Mouse (Mus musculus) megakaryocyte progenitor cell, adult 5-6 weeks (primary cell): ENCODE measurements at regions not wholly inside any gene's neighbourhood (a gene's known extent, or its start where the extent isn't known, plus 50 kb on each side); places are given as distances from the start of the nearest gene placed in this dataset.

ENCODE experiments used
- ATAC-seq: replicated peaks from 2 replicates; pipeline ENCODE4 v1.8.0; 2016; ENCODE audit warnings: mild to moderate bottlenecking, moderate TSS enrichment, inconsistent platforms; ENCODE audit not compliant: poor library complexity

DNA sequence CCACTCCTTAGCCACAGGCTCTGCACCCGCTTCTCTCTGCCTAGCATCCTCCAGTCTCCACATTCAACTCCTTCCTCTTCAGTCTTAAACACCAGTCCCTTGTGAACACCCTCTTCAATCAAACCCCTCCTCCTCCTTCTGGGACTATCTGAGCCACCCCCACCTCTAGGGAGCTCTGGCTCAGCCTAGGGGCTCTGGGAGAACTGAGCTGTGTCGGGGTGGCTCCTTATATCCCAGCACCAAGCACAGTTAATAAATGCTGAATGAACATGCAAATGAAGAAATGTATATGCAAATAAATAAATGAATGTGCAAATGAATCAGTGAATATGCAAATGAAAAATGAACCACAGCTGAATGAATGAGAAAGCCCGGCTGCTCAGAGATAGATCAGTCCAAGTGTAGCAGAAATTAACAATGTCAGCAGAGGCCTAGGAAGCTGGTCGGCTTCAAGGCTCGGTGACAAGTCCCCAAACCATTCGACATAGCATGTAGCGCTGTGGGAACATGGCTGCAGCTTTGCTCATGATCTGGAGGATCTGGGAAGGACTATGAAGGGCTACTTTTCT, 67.1 kb upstream of the Tnrc6c start:
- ATAC-seq: no peak

DNA sequence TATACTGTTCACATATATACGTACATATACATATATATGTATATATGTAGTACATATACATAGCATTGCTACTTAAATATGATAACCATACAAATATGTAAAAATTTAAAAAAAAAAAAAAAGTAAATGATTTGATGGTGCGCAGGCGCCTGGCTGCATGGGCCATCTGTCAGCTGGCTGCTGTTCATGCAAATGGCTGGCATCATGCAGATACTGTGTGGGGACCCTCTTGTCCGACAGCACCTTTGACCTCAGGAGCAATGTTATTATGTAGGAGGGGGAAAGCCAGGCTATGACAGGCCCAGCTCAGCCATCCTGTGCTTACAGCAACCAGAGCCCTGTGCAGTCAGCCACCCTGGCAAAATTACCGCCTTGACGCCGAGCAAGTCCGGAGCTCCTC, 65.1 kb upstream of the Tnrc6c start:
- ATAC-seq: no peak

DNA sequence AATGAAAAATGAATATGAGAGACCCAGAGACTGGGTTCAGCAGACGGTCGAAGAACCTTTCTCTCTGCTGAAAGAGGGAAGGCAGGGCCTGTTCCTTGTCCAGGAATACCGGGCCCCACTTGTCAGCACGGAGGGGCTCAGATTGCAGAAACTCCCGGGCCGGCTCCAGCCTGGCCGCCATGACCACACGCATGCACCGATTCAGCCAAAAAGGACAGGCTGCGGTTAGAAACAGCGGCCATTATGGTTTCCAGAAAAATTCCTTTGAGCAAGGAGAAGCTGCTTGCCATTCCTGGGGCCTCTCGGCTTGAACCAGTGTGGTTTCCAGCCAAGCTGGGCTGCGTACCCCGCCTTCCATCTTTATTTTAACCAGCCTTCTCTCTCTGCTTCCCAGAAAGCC, 64.7 kb upstream of the Tnrc6c start:
- no peak for ATAC-seq

DNA sequence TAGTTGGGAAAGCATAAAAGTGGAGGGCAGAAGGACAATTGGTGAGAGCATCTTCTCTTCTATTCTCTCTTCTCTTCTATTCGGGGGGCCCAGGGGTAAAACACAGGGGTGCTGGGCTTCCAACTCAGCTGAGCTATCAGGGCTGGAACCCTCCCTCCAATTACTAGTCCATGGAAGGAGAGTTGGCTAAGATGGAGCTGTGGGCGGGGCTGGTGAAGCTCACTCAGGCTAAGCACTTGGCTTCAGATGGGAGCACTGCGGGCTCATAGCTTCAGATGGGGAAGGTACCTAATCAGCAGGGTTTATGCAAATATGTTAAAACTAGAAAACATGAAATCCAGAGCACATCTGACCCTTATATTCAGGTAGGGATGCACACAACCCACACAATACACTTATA, 61.5 kb upstream of the Tnrc6c start:
- ATAC-seq: no peak

DNA sequence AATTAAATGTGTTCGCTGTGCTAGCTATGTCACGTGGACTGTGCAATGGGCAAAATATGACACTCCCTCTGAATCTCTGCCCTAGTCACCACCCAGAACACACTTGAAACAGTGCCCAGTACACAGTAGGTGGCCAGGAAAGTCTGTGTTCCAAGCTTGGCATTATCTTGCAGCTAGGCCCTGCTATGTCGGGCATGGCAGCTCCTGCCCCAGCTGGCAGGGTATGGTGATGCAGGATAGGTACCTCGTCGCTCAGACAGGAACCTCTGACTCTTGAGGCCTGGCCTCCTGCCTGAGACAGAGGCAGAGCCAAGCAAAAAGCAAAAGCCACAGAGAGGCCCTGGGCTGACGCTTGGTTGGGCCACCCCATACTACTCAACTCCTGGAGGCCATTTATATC, 57.9 kb upstream of the Tnrc6c start:
- ATAC-seq: no peak; the same call in 1 of the 2 replicates

DNA sequence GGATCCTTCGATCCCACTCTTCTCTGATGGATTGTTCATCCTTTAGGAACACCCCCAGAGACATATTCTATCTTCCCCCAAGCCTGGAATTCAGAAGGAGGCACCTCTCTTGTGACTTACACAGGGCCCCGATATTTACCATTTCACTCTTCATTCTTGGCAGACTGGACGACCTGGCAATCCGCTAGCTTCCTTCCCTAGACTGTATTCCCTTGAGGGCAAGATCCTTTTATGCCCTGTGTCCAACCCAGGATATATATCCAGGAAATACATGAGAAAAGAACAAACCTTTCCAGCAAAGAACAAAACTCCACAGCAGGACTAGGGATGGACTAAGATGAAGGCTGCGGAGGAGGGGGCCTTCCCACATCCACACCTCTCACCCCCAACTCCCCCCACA, 56.3 kb upstream of the Tnrc6c start:
- no peak for ATAC-seq

DNA sequence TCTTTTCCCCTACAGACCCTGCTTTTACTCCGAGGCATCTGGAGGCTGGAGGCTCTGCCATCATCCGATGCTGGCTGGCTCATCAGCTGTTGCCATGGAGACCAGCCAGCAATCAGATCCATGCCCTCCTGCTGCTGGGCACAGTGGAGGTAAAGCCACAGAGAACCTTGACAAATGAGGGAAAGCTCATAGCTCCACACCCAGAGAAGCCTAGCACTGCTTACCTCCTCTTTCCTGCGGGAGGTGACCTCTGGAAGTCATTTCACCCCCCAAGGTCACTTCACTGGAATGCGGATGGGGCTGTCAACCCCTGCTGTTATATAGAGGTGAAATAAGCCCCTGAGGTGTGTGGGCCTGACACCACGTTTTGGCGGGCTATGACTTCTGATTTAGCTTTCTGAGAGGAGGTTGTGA, 55.9 kb upstream of the Tnrc6c start:
- no peak for ATAC-seq

DNA sequence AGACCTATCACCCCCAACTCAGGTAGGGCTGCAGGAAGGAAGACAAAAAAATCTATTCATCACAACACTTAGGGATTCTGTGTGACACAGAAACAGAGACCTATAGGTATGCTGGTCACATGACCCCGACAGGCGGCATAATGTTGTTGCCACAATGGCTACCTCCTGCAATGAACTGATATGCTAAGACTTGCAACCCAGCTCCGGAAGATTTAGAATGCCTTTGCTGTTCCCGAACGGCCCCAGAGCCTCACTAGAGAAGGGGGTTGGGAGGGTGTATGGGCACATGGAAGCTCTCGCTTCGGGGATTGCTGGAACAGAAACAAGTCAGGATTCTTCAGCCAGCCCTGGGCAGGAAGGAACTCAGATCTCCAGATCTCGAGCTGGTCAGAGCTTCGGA, 55.5 kb upstream of the Tnrc6c start:
- ATAC-seq: no peak

DNA sequence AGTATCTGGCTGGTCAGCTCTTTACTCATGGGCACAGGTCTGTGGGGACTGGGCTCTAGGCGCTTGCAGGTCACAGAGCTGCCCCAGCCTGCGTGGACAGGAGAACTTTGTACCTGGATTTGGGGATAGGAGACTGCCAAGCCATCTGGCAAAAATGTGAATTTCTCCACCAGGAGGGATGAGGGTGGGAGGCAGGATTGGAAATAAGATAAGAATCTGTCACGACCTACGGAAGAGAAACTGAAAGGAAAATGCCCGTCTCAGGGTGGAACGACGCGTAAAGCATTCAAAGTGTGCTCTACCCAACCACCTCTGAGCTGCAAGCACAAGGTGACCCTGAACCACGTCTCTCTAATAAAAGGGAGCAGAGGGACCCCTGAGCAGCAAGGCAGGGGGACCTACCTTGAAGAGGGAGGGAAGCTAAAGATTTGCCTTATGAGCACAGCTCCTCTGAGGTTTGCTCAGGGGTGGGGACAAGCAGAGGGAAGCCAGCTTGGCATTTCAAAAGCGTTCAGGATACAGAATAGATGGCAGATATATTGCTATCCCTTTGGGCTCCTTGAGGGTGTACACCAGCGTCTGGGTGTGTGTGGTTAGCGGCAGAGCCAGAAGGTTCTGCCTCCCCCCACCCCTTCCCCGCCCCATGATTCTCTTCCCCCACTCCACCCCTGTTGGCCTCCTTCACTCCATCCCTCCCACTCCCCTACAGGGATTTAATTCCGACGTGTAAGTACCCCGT, 54.9 kb upstream of the Tnrc6c start:
- peak; percentile 40; the same call in 1 of the 2 replicates for ATAC-seq

DNA sequence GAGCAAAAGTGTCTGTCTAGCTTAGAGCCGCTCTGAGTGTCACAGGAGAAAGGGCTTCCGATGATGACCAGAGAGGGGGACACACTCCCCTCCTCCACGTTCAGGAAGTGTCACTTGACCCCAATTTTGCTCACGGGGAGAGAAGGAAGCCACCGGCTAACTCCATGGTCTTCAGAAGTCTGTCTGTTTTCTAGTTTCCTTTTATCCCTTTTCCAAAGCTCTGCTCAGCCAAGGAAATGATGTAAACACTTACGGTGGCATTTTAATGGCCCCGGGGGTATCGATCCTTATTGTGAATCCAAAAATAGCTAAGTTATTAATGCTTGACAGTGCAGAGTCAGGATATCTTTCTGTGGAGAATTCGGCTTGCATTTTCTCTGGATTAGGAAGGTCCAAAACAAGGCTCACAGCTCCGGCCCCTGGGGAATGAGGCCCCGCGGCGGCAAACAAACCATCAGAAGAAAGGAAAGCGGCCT, 54.3 kb upstream of the Tnrc6c start:
- no peak for ATAC-seq

DNA sequence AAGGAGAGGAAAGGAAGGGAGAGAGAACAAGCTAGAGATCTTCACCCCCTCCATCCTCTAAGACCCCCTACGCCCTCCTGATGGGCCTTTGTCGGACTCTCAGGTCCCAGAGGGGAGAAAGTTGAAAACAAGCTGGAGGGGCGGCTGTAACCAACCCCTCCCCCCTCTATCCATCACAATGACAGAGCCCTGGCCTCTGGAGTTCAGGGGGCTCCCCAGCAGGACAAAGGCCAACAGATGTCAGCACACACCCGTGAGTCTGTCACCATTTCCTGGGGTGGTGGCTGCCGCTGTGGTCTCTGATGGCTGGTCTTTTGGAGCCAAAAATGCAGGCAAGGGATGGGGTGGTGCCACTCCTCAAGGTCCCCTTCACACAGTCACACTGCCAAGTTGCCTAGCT, 52.9 kb upstream of the Tnrc6c start:
- no peak for ATAC-seq

DNA sequence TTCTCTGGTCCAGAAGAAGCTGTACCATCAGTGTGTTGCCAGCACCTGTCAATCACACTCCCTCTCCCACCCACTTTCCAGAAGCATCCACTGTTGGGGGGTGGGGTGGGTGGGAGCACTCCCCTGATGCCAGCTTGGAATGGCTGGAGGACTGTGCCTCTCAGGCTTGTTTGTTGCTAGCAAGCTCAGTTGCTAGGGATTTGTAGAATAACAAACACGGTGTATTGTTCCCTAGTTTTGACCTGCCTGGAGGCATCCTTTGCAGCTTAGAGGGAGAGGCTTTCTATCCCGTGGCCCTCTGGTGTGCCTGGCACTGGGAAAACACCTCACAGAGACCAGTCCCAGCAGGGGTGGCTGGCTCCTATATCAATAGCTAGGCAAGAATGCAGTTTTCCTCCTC, 50.1 kb upstream of the Tnrc6c start:
- no peak for ATAC-seq
